Mouse (Mus musculus) testis, adult 2 months (tissue): ENCODE data around the gene Canx.

Experiments used
- CTCF ChIP-seq: fragments of 200-500 bp; IDR thresholded peaks from 2 replicates; pipeline ENCODE4 v1.5.1; 2012; ENCODE audit warnings: low read depth, mild to moderate bottlenecking, inconsistent platforms, low read length, moderate library complexity; ENCODE audit not compliant: control insufficient read depth, insufficient read depth, insufficient replicate concordance
- POLR2A ChIP-seq: fragments of 200-500 bp; IDR thresholded peaks from 2 replicates; pipeline ENCODE4 v1.6.1; 2012; ENCODE audit warnings: low read depth, mild to moderate bottlenecking, inconsistent platforms, low read length, moderate library complexity; ENCODE audit not compliant: control insufficient read depth

- TF ChIP-seq CTCF (no peak), POLR2A (peak; percentile 94)
Measured at GRCm38 (mm10) chr11:50325496-50326301, at the start of gene Canx.
